Mouse (Mus musculus) retina, embryonic 14.5 days (tissue): ENCODE measurements at regions not wholly inside any gene's neighbourhood (a gene's known extent, or its start where the extent isn't known, plus 50 kb on each side); places are given as distances from the start of the nearest gene placed in this dataset.
A peak's percentile ranks its signal among the peaks of the same experiment; 100 is the strongest.

Experiments
- DNase-seq: peaks from one replicate; pipeline ENCODE4 v3.0.0-alpha.2; 2015; ENCODE audit warnings: low spot score

DNA sequence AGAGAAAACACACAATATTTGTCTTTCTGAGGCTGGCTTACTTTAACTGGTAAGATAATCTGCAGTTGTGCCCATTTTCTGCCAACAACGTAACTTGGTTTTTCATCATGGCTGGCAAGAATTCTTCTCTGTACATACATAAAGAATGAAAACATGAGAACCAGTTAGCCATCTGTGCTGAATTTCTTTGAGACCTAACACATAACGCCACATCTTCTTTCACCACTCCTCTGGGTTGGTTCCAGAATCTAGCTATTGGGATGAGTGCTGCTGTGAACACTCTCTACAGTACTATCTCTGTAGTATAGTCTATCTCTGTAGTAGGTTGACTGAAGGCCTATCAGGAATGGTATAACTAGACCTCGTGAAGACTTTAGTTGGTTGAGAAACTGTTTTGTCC, 132.1 kb downstream of the 1700020N01Rik start:
- DNase-seq = no peak

DNA sequence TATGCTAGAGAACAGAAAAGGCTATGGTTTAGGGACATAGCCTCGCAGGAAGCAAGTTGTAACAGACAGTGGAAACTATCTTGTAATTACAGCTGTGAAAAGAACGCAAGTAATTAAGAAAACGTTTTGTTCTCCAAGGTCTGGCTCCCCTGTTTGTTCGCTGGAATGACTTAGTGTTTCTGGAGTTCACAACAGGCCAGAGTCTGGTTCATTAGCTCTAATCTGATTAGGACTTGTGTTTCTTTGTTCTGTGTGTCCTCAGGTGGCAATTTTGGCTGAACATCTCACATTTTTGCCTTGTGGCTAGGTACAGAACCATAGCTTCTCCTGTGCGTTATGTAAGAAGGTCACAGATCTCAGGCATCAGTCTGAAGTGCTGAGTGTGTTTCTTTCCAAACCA, 141.7 kb upstream of the Sgk1 start:
- peak; percentile 37 for DNase-seq

DNA sequence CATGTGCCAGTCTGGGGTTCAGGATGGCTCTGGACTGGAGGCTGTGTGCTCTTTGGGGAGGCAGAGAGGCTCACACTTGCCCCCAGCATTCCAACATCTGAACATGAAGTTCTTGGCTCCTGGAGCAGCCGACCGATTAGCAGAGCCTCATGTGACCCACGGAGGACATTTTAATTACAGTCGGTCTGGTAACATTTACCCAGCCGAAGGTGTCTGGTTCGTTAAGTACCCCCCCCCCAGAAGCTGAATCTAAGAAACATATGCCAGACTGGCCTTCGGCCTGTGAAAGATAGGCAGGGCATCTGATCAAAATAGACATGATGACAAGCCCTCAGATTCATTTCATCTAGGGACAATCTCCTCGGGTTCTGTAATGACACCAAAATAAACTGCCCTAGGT, 140.4 kb upstream of the Sgk1 start:
- DNase-seq = peak; percentile 29

DNA sequence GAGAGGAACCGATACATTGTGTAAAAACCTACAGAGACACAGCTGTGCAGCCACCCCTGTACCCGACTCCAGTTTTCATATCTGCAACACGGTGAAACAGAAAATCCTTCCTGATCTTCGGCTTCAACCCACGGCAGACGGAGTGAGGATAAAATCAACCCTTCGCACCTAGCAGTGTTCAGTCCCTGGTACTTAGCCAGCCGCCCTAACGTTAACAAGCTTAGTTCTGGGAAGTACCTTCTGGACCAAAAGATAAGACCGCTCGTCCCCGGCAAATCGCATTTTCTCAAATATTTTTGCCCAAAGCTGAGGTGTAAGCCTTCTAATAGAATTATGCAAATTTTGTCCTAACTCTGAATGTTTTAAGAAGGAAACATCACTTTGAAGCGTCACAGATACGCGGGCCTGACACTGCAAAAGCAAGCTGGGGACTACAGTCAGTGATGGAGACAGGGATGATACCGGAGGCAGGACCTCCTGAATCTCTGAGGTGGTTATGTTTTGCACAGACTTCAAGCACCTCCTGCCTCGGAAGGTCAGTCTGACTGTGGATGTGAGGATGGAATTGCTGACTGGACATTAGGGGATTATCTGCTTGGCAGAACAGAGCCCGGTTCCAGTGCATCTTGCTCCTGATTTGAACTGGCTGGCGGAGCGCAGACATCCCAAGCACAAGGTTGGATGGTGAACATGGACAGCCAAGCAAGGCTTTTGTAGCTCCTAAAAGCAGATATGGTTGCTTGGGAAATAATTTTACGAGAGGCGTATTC, 139.8 kb upstream of the Sgk1 start:
- no peak for DNase-seq

DNA sequence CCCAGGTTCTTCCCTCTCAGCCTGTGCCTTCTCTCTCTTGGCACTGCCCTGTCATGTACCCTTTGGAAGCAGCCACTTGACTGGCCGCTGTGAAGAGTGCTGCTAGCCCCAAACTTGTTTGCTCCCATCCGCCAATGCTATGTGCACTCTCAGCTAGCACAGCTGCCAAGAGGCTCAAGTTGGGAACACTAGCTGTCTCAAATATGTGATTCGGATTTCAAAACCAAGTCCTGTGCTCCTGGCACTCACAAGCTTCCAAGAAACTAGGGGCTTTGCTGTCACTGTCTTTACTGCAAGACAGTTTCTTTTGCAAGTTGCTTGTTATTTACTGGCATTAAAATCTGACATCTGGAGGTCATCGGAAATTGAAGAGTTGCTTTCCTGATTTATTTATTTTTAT, 138.6 kb upstream of the Sgk1 start:
- DNase-seq = no peak

DNA sequence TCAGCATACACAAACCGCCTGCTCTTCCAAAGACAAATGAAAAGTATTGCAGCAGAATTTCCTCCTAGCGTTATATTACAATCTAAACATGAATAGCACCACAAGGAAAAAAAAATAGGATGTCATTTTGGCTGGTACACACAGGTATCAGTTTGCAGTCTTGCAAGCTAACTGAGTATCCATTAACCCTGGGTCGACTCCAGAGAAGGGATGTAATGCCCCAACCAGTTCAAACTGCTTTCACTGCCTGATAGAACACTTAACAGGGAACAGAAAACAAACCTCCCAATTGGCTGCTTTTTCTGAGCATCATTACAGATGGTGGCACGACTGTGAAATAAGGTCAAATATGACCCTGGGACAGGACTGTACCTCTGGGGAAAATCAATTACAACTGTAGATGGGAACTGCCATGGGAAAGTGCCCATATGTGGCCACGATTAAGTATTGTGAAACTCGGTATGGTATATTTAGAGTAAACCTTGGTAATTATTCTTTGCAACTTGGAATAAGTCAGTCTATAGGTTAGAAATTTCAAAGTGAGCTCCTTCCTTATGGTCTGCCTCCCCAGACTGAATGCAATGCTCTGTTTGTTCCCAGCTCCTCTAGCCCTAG, 137.5 kb upstream of the Sgk1 start:
- DNase-seq = no peak

DNA sequence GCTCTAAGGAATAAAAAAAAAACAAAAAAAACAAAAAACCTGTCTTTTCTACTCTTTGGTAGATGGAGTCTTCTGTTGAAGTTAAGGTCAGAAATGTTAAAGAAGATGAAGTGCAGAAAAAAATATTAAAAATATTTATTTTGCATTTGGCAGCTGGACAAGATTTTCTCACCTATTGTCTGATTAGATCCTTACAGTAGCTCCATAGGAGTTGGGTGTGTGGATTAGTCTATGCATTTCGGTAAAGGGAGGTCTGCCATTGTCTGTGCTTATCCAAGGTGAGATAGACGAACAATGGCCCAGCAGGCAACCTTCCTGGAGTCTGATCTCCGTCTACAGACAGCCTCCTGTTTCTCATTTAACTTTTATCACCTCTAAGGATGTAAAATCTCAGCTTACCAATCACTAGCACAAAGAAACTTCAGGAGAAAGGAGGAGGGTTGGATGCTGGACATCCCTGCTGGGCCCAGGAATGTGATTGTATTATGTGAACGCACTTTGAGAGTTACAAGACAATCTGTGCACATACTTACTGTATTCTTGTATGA, 136.0 kb upstream of the Sgk1 start:
- DNase-seq = no peak

DNA sequence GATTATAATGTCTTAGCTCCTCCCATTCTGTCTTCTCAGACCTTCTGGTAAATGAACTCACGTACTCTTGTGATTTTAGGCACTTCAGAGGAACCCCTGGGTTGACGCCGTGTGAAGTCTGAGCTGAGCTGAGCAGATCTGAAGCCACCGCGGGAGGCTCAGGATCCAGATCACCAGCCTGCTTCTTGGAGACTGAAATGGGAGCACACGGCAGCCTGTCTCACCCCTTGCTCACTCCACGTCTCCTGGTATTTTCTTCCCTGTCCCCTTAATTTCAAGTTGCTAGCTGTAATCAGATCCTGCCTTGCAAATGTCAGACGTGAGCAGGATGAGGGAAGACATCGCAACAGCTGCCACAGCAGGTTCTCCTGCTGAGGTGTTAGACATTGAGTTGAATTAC, 135.3 kb upstream of the Sgk1 start:
- no peak for DNase-seq

DNA sequence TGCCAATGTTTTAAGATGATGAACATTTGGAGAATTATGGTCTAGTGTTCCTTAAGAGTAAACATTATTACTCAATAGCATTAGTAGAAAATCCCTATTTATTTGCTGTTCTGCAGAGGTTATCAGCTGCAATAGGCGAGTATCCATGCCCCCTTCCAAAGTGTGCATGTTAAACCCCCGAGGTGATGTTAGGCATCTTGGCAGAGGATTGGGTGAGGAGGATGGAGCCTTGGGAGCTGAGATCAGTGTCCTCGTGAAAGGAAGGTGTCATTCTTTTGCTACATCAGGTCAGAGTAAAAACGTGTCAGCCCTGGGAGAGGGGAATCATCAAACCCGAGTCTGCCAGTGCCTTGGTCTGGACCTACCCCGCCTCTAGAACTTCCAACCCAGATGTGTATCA, 130.7 kb upstream of the Sgk1 start:
- no peak for DNase-seq

DNA sequence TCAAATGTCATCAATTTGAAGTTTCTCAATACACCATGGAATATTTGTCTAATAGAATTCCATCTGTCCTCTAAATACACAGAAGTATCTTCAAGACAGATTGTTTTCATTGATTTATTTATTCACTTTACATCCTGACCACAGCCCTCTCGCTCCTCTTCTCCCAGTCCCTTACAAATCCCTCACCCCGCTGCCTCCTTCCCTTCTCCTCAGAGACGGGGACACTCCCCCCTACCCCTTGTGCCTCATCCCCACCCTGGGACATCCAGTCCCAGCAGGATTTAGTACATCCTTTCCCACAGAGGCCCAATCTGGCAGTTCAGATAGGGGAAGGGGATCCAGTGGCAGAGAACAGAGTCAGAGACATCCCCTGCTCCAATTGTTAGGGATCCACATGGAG, 129.6 kb upstream of the Sgk1 start:
- DNase-seq = no peak

DNA sequence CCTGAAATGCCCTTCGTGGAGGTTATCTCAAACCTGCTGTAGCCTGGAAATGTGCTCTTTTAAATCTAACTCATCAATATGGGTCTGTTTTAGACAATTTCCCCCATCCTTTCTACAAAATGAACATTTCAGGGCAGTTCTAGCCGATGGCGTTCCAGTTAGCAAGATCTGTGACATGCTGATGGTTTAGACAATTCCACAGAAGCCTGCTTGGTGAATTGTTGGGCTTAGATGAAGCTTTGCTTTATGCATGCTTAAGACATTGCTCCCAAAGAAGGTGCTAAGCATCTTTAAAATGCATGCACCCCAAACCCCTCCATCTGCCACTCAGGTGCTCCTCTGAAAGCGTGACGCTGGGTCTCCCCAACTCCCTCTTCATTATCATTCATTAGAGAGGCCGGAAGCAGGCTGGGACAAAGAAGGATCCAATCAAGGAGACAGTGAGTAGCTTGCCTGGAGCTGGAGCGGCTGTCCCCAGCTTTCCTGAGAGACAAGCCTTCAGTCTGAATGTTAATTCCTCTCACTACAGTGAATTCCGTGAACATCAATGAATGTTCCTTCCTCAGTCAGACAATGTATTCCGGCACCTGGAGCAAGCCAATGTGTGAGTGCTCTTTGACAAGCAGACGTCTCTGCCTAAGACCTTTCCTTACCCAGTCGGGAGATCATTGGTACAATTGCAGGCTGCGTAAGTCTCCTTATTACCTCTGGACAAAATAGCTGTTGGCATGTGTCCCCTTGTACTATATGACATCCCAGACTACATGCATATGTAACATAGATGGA, 127.0 kb upstream of the Sgk1 start:
- no peak for DNase-seq

DNA sequence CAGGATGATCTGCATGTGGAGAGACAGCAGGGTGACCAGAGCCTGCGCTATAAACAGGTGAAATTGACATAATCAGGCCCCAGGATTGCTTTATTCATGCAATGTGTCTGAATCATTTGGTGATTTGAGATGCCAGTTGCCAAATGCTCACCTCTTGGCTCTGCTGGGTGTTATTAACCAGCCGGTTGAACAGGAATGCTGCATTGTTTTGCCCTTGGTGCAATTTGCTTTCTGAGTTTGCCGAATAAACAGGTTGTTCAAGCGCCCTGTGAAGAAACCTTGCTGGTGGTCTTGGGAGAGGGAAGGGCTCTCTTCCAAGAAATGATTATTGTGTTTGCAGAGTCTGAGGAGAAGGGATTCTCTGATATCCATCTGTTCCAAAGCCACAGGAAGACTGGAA, 126.3 kb upstream of the Sgk1 start:
- DNase-seq = no peak

DNA sequence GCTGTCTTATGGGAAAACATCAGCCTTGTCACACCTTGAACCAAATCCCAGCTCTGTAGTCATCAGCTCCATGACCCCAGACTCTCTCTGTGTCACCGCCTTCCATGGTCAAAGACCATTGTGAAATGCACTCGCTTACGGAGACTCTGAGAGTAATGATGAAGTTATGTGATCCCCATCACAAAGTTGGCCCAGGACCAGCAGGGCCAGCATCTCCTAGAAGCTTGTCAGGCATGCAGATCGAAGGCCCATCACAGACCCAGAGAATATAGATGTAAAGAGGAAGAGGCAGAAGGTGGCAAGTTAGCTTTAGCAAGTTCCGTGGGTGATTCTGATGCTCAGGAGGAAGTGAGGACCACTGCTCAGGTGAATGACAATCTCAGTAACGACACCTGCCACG, 125.2 kb upstream of the Sgk1 start:
- DNase-seq = no peak

DNA sequence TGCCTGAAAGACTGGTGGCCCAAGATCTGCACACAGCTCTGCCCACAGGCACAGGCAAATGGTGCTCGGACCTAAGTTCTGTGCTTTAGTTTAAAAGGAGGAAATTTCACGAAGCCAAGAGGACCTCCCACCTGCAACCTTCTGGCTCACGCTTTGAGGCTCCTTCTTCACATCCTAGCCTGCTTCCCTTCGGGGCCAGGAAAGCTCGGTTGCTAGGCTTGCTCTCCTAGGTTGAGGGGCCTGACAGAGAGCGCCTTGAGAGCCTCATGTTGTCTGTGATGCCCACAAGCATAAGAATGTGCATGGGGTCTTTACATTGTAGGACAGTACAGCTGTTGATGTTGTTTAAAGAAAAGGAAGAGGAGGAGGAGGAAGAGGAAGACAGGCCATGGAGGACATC, 123.9 kb upstream of the Sgk1 start:
- DNase-seq = no peak

DNA sequence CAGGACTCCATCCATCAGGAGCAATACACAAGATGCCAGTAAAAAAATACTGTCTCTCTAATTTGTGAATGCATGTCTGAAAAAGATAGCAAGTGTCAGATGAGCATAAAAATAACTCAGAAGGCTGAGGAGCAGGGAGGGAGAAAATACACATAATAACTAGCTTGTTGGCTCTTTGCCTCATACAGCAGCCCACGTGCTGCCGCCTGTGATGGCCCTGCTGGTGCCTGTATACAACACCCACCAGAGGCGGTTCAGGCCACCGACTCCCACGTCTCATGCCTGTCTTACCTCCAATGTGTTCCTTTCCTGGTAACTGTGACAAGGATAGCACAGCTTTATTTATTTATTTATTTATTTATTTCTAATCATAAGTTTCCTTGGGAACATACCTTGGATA, 119.5 kb upstream of the Sgk1 start:
- DNase-seq = no peak

DNA sequence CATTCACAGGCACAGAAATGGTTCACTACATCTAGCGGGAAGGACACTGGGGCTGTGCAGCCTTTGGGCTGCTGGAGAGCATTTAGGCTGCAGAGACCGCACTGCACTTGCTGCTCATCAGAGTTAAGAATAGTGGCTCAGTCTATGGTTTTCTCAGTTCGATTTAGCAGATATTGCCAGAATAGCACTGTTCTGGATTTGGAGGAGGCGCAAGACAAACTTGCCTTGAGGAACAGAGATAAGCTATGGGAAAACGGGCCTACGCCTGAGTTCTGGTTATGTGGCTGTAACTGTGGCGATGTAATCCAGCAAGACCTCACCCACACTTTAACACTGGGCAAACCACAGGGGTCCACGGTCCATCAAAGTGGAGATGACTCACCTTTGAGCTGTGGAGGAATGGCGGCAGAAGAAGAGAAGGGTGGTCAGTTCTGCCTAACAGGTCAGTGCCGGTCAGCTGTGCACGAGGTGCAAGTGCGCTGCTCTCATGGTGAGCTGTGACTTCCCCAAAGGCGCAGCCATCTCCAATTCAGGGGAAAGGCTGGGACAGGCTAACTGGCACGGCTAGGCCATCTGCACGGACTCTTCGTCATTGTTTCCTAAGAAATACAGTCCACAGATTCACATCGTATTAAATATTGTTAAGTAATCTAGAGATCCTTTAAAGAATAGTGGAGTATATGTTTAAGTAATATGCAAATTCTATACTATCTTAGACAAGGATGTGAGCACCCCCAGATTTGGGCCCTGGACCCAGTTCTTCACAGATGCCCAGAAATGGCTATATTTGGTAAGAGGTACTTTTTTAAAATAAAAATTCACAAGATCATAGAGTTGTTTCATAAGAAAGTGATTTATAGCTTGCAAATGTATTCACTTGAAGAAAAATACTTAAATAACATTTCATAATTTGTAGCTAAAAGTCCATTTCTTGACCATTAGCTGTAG, 118.7 kb upstream of the Sgk1 start:
- DNase-seq = no peak

DNA sequence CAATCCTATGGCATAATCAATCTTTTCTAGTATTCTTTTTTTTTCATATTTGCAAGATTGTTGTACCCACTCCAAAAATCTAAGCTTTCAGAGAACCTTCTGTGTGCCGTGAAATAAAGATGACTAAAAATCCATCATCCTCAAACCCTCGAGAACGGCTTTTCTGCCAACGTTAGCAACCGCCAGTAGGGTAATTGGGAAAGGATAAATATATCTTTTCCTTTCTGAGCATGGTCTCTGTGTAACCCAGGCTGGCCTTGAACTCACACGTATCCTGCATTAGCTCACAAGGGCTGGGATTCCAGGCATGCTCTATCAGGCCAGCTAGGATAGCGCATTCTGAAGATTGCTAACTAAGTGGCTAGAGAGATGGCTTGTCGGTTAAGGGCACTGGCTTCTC, 117.9 kb upstream of the Sgk1 start:
- no peak for DNase-seq

DNA sequence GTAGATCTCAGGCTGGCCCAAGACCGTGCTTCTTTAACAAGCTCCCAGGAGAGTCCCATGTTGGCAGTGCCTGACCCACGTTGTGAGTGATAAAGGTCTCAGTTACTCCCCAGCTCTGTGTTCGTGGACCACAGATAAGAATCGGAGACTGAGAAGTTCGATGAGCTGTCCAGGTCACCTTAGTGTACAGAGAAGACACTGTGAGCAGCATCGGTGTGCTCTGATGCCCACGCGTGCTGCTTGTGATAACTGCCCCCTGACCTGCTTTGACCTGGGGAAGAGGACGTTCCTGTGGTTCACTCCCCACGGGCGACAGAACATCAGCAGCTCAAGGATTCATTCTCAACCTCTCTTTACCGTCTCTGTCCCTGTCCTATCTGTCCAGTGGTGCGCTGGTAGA, 117.1 kb upstream of the Sgk1 start:
- no peak for DNase-seq

DNA sequence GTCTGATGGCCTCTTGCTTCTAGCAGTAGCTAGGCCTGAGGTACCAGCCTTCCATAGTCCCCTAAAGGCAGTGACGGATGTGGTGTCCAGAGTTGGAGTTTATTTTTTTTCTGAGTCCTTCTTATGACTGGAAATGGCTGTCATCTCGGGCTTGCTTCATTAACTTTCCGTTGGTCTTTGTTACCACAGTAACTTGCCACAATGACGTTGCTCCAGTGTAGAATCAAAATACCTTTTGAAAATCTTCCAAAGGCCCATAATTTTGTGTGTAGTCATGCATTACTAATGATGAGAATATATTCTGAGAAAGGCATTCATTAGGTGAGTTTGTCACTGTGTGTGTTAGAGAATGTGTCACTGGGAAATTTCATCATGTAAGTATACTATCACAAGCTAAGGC, 108.4 kb upstream of the Sgk1 start:
- DNase-seq = no peak

DNA sequence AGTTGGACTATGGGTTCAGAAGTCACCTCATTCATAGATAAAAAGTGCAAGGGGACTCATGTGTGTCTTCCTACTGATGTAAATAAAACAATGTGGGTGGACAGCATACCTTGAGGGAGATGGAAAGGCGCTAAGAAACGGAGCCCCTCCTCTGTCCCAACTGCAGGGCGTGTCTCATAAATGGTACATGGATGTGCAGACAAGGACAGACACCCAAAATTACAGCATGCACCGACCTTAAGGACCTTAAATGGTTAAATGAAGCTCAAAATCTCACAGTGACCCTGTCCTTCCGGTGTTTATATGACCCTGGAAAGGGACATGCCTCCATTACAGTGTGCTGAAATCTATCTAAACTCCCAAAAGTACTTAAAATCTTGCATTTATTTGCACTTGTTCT, 106.5 kb upstream of the Sgk1 start:
- DNase-seq = no peak

DNA sequence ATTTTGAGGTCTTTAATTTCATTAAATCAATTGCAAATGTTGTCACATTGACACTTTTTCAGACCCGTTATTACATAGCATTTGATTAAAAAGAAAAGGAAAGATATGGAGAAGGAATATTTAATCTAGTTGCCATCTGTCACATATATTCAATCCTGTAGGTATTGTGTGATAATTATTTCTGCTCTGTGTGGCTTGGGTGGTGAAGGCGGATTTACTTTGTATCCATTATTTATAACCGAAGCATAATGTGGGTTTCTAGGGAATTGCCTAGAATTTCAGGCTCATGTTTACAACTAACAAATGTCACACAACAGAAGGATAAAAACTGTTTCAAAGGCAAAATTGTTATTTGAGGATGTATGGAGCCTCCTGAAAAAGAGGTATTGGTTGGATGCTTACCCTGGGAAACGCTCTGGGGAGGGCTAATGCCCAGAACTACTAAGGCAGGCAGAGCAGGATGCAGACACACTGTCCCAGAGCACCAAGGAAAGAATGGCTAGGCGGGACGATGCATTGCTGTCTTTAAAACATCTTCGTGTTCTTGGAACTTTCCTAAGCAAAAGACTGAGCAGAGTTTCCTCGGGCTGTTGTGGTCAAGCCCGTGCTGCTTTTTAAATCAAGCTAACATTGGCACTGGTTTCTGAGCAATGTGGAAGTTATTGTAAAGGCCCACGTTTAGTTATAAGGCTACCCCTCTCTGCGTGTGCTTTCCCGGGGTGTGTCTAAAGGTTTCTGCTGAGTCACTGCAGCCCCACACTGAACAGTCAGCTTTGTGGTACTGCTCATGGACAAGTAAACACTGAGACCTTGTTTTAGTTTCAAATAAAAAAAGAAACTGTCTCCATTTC, 105.8 kb upstream of the Sgk1 start:
- no peak for DNase-seq
